Mouse (Mus musculus) brain, embryonic 14.5 days (tissue): ENCODE measurements around the gene Lrig3.

ENCODE experiments used
- CTCF ChIP-seq: fragments of 200-500 bp; IDR thresholded peaks from 2 replicates; pipeline ENCODE4 v1.5.1; 2012; ENCODE audit warnings: inconsistent platforms, mild to moderate bottlenecking, moderate library complexity, borderline replicate concordance; ENCODE audit not compliant: insufficient read depth, insufficient read length; ENCODE audit errors: extremely low read depth
- POLR2A ChIP-seq: fragments of 200-500 bp; IDR thresholded peaks from 2 replicates; pipeline ENCODE4 v1.6.1; 2012; ENCODE audit warnings: mild to moderate bottlenecking, inconsistent platforms, borderline replicate concordance; ENCODE audit not compliant: poor library complexity, insufficient read depth, insufficient read length, severe bottlenecking; ENCODE audit errors: extremely low read depth

DNA sequence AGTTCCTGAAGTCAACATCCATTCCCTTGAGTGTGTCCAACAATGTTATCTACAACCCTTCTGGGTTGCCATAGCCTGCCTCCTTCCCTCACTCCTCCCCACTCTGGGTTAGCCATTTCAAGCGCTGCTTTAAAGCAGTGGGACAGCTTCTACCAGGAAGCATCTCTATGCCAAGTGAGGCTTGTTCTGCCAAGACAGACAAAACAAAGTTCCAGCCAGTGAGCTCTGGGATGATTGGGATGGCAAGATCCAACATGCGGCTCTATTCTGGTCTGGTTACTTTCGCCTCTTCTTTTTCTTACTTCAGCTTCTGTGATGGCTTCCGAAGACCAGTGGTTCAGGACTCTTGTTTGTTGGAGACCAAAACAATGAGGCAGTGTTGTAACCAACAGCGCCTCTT lies 16.0 kb downstream of the Lrig3 start:
- TF ChIP-seq CTCF (no peak), POLR2A (no peak)
